Mouse (Mus musculus) CH12.LX (cell line): ENCODE data around the gene Crip1. TPM values are rescaled to one million over a fixed set of nuclear protein-coding genes. Genes with fewer than 3 reads are reported as not detected.
"Not testable (repeated sequence)": the region's sequence is repeated elsewhere in the genome, so short reads cannot be mapped to it uniquely, and the experiment has no call there.

Source experiments
- DNase-seq: peaks from one replicate; pipeline ENCODE4 v3.0.0-alpha.2; 2013; ENCODE audit errors: extremely low read depth
- H3K27ac ChIP-seq: 2 replicates; pipeline ENCODE4 v1.5.1; 2012; ENCODE audit warnings: low read depth, mild to moderate bottlenecking, control low read depth, moderate library complexity; ENCODE audit not compliant: insufficient read depth
- H3K27me3 ChIP-seq: replicated peaks from 2 replicates; pipeline ENCODE3; 2012; ENCODE audit warnings: inconsistent platforms
- H3K36me3 ChIP-seq, 2 experiments: replicated peaks in 1 of 2; 2 replicates each; pipeline versions ENCODE3 to v1.6.1; 2012; ENCODE audit warnings: inconsistent platforms in 1 of 2, low read length in 1 of 2, mild to moderate bottlenecking in 1 of 2, mixed read lengths in 1 of 2, moderate library complexity in 1 of 2; ENCODE audit not compliant: control insufficient read depth in 1 of 2, insufficient read depth in 1 of 2
- H3K4me1 ChIP-seq, 2 experiments: 2 replicates each; pipeline ENCODE4 v1.6.1; 2012; ENCODE audit warnings: inconsistent platforms in 1 of 2, moderate library complexity in 1 of 2; ENCODE audit not compliant: insufficient read depth in 2 of 2, control insufficient read depth in 1 of 2
- H3K4me2 ChIP-seq: 2 replicates; pipeline ENCODE4 v1.6.1; 2012; ENCODE audit warnings: low read depth, mild to moderate bottlenecking, control low read depth; ENCODE audit not compliant: poor library complexity, insufficient read depth, severe bottlenecking
- H3K4me3 ChIP-seq, 3 experiments: fragments of 150-350 bp in 1 of 3; sonication (generic) in 1 of 3; replicated peaks in 1 of 3; 2 replicates each; pipeline versions ENCODE3 to v1.5.1; 2011 to 2012; ENCODE audit warnings: low read depth in 2 of 3, low read length in 2 of 3, mild to moderate bottlenecking in 2 of 3, moderate library complexity in 2 of 3, control low read depth in 1 of 3, improper control_type of control experiment in 1 of 3, inconsistent platforms in 1 of 3, mixed read lengths in 1 of 3; ENCODE audit not compliant: poor library complexity in 1 of 3
- H3K79me2 ChIP-seq: replicated peaks from 2 replicates; pipeline ENCODE4 v1.6.1; 2012; ENCODE audit warnings: mild to moderate bottlenecking, moderate library complexity; ENCODE audit not compliant: control insufficient read depth, poor library complexity, insufficient read depth, severe bottlenecking; ENCODE audit errors: extremely low read depth
- H3K9ac ChIP-seq: 2 replicates; pipeline ENCODE4 v1.6.1; 2012; ENCODE audit warnings: low read depth, mild to moderate bottlenecking, control low read depth, moderate library complexity; ENCODE audit not compliant: insufficient read depth
- H3K9me3 ChIP-seq: replicated peaks from 2 replicates; pipeline ENCODE3; 2012; ENCODE audit warnings: low read length, inconsistent platforms, mixed read lengths
- BHLHE40 ChIP-seq: IDR thresholded peaks from 2 replicates; pipeline ENCODE4 v1.6.1; 2011; ENCODE audit warnings: mild to moderate bottlenecking, low read depth, low read length, improper control_type of control experiment
- E2F4 ChIP-seq: IDR thresholded peaks from 2 replicates; pipeline ENCODE4 v1.6.1; 2011; ENCODE audit warnings: low read depth, low read length, improper control_type of control experiment; ENCODE audit not compliant: insufficient replicate concordance
- EP300 ChIP-seq: IDR thresholded peaks from 2 replicates; pipeline ENCODE4 v1.6.1; 2011; ENCODE audit warnings: low read length, improper control_type of control experiment
- ETS1 ChIP-seq: conservative IDR thresholded peaks from 2 replicates; pipeline ENCODE4 v1.6.1; 2012; ENCODE audit warnings: low read depth, mild to moderate bottlenecking, inconsistent platforms, low read length, improper control_type of control experiment, moderate library complexity
- HCFC1 ChIP-seq: IDR thresholded peaks from 2 replicates; pipeline ENCODE4 v1.6.1; 2012; ENCODE audit warnings: low read depth, mild to moderate bottlenecking, inconsistent platforms, low read length, improper control_type of control experiment
- JUN ChIP-seq: IDR thresholded peaks from 2 replicates; pipeline ENCODE4 v1.6.1; 2011; ENCODE audit warnings: low read depth, mild to moderate bottlenecking, low read length, improper control_type of control experiment, moderate library complexity; ENCODE audit not compliant: insufficient read depth
- JUND ChIP-seq: conservative IDR thresholded peaks from 2 replicates; pipeline ENCODE4 v1.6.1; 2011; ENCODE audit warnings: low read depth, low read length, improper control_type of control experiment
- MAFK ChIP-seq: IDR thresholded peaks from 2 replicates; pipeline ENCODE4 v1.6.1; 2011; ENCODE audit warnings: low read length, improper control_type of control experiment; ENCODE audit not compliant: insufficient replicate concordance
- MAX ChIP-seq: IDR thresholded peaks from 2 replicates; pipeline ENCODE4 v1.6.1; 2011; ENCODE audit warnings: low read length, improper control_type of control experiment
- MAZ ChIP-seq: IDR thresholded peaks from 2 replicates; pipeline ENCODE4 v1.6.1; 2012; ENCODE audit warnings: low read depth, mild to moderate bottlenecking, inconsistent platforms, low read length, improper control_type of control experiment, moderate library complexity
- MYC ChIP-seq: IDR thresholded peaks from 2 replicates; pipeline ENCODE4 v1.6.1; 2011; ENCODE audit warnings: low read depth, mild to moderate bottlenecking, improper control_type of control experiment, low read length
- PAX5 ChIP-seq: IDR thresholded peaks from 2 replicates; pipeline ENCODE4 v1.6.1; 2012; ENCODE audit warnings: low read length, inconsistent platforms, mixed read lengths
- RAD21 ChIP-seq: IDR thresholded peaks from 2 replicates; pipeline ENCODE4 v1.6.1; 2011; ENCODE audit warnings: low read depth, mild to moderate bottlenecking, low read length, improper control_type of control experiment, moderate library complexity
- RCOR1 ChIP-seq: conservative IDR thresholded peaks from 2 replicates; pipeline ENCODE4 v1.6.1; 2012; ENCODE audit warnings: low read depth, mild to moderate bottlenecking, inconsistent platforms, low read length, improper control_type of control experiment
- SMC3 ChIP-seq: IDR thresholded peaks from 2 replicates; pipeline ENCODE4 v1.6.1; 2011; ENCODE audit warnings: low read depth, low read length, improper control_type of control experiment
- TBP ChIP-seq: conservative IDR thresholded peaks from 2 replicates; pipeline ENCODE4 v1.6.1; 2011; ENCODE audit warnings: low read depth, low read length, improper control_type of control experiment
- TCF12 ChIP-seq: IDR thresholded peaks from 2 replicates; pipeline ENCODE4 v1.6.1; 2014; ENCODE audit warnings: low read depth, mild to moderate bottlenecking, inconsistent platforms, low read length, improper control_type of control experiment
- UBTF ChIP-seq: IDR thresholded peaks from 2 replicates; pipeline ENCODE4 v1.6.1; 2012; ENCODE audit warnings: low read depth, mild to moderate bottlenecking, inconsistent platforms, low read length, improper control_type of control experiment, moderate library complexity
- ZC3H11A ChIP-seq: IDR thresholded peaks from 2 replicates; pipeline ENCODE4 v1.6.1; 2012; ENCODE audit warnings: low read depth, mild to moderate bottlenecking, inconsistent platforms, low read length, improper control_type of control experiment
- ZMIZ1 ChIP-seq: IDR thresholded peaks from 2 replicates; pipeline ENCODE4 v1.6.1; 2012; ENCODE audit warnings: low read depth, mild to moderate bottlenecking, inconsistent platforms, low read length, improper control_type of control experiment
- dilution Hi-C: fragments of 300-500 bp; cut with MboI; formaldehyde crosslinking; loops from 2 replicates; pipeline ENCODE4 v1.14.3; 2020; ENCODE audit warnings: low sequenced_read_pairs; ENCODE audit not compliant: extremely low pct_unique_long_range_greater_than_20kb, extremely low pct_ligation_motif_present
- in situ Hi-C: fragments of 300-500 bp; cut with MboI; formaldehyde crosslinking; loops from 3 replicates; pipeline ENCODE4 v1.14.3; 2019; ENCODE audit warnings: low sequenced_read_pairs, low pct_ligation_motif_present, low pct_unique_long_range_greater_than_20kb, mixed read lengths
- polyA plus RNA-seq: library from polyadenylated mRNA; unstranded; fragments of >175 nt; gene quantifications from 2 replicates; pipeline ENCODE4 v1.2.1, GENCODE M21; 2012; ENCODE audit warnings: low read depth; ENCODE audit not compliant: insufficient read length
- total RNA-seq, 2 experiments: library from RNA; depleted of rRNA; stranded (reverse); fragments of 300-350 nt in 1 of 2; fragments of >200 nt in 1 of 2; gene quantifications; 2 replicates each; pipeline ENCODE4 v1.2.3; 2012 to 2014

The Crip1 gene
- total and polyA plus RNA-seq, 3 experiments = 2.0 to 77.2 (median 2.8) TPM

GRCm38 (mm10) chr12:113193423-113193822, 47.3 kb downstream of the Crip1 start:
- H3K9ac ChIP-seq = no peak overlapping the region
- H3K4me3 ChIP-seq = no peak overlapping the region
- peaks cover 15% of the 10 kb centered on the region for H3K9me3 ChIP-seq
- dilution Hi-C loops = no loop called here
- no peaks in the 10 kb centered on the region for H3K79me2 ChIP-seq
- H3K27me3 ChIP-seq = peaks cover 40% of the 10 kb centered on the region
- no peaks in the 10 kb centered on the region for H3K4me1 ChIP-seq
- in situ Hi-C loops = no loop called here
- no peak for DNase-seq
- TF ChIP-seq MAX (no peak), MYC (no peak), RCOR1 (no peak), JUND (no peak), RAD21 (no peak), MAFK (no peak)
- TF ChIP-seq, all 38 proteins: peak for 0
- H3K36me3 ChIP-seq = no peaks in the 10 kb centered on the region
- no peak overlapping the region for H3K4me2 ChIP-seq
- H3K27ac ChIP-seq = no peak overlapping the region

GRCm38 (mm10) chr12:113199132-113199531, 53.0 kb downstream of the Crip1 start:
- in situ Hi-C loops, H3K4me2 ChIP-seq, H3K27me3 ChIP-seq, H3K27ac ChIP-seq, H3K9ac ChIP-seq, DNase-seq, H3K79me2 ChIP-seq, H3K4me3 ChIP-seq, dilution Hi-C loops, H3K36me3 ChIP-seq, H3K4me1 ChIP-seq: not testable (repeated sequence)
- H3K9me3 ChIP-seq = peaks cover 15% of the 10 kb centered on the region

GRCm38 (mm10) chr12:113201301-113201700, 55.2 kb downstream of the Crip1 start:
- Histone ChIP-seq H3K4me3 (no peak overlapping the region), H3K27me3 (peaks cover 3% of the 10 kb centered on the region), H3K4me2 (no peak overlapping the region), H3K36me3 (no peaks in the 10 kb centered on the region), H3K79me2 (no peaks in the 10 kb centered on the region), H3K9ac (no peak overlapping the region), H3K4me1 (no peaks in the 10 kb centered on the region), H3K9me3 (peaks cover 7% of the 10 kb centered on the region), H3K27ac (no peak overlapping the region)
- DNase-seq = no peak
- dilution Hi-C loops = no loop called here
- no peak for TF ChIP-seq MAFK
- no peak for TF ChIP-seq UBTF
- no peak for TF ChIP-seq ETS1
- TF ChIP-seq JUN = no peak
- no peak for TF ChIP-seq TCF12
- no peak for TF ChIP-seq SMC3
- no peak for TF ChIP-seq MAZ
- no peak for TF ChIP-seq ZMIZ1
- no peak for TF ChIP-seq EP300
- no peak for TF ChIP-seq E2F4
- no peak for TF ChIP-seq HCFC1
- TF ChIP-seq MAX = no peak
- TF ChIP-seq JUND = no peak
- no peak for TF ChIP-seq BHLHE40
- no peak for TF ChIP-seq ZC3H11A
- no peak for TF ChIP-seq RAD21
- no peak for TF ChIP-seq TBP
- no peak for TF ChIP-seq PAX5
- in situ Hi-C loops = loop anchor here (25.0 kb wide), 1 partner anchor 486 kb away; no protein-coding TSS in a partner anchor
